Mouse (Mus musculus) forebrain, embryonic 12.5 days (tissue): ENCODE data around the gene Arhgap42. TPM values are rescaled to one million over a fixed set of nuclear protein-coding genes. Genes with fewer than 3 reads are reported as not detected.

ENCODE experiments used
- ATAC-seq: fragments of 200-750 bp; cut with Nextera tagmentation; 2 replicates; pipeline ENCODE4 v1.8.0; 2017; ENCODE audit warnings: moderate TSS enrichment; ENCODE audit not compliant: low FRiP score
- H3K27ac ChIP-seq: fragments of 300-500 bp; sonication (generic); 2 replicates; pipeline ENCODE4 v1.5.1; 2016; ENCODE audit warnings: mild to moderate bottlenecking
- H3K27me3 ChIP-seq: fragments of 300-500 bp; sonication (generic); 2 replicates; pipeline ENCODE4 v1.6.1; 2016; ENCODE audit warnings: mild to moderate bottlenecking
- H3K36me3 ChIP-seq: fragments of 300-500 bp; sonication (generic); replicated peaks from 2 replicates; pipeline ENCODE4 v1.6.1; 2016; ENCODE audit warnings: mild to moderate bottlenecking
- H3K4me1 ChIP-seq: fragments of 300-500 bp; sonication (generic); 2 replicates; pipeline ENCODE4 v1.6.1; 2016
- H3K4me2 ChIP-seq: fragments of 300-500 bp; sonication (generic); 2 replicates; pipeline ENCODE4 v1.6.1; 2016; ENCODE audit warnings: mild to moderate bottlenecking, moderate library complexity
- H3K4me3 ChIP-seq: fragments of 300-500 bp; sonication (generic); replicated peaks from 2 replicates; pipeline ENCODE4 v1.5.1; 2016; ENCODE audit warnings: mild to moderate bottlenecking
- H3K9ac ChIP-seq: fragments of 300-500 bp; sonication (generic); 2 replicates; pipeline ENCODE4 v1.6.1; 2016; ENCODE audit warnings: mild to moderate bottlenecking
- H3K9me3 ChIP-seq: fragments of 300-500 bp; sonication (generic); 2 replicates; pipeline ENCODE4 v1.6.1; 2016
- WGBS: fragments of 180-500 bp; shearing (Covaris S2); methylation state at CpG from one replicate; pipeline ENCODE4 v1.1.7; 2016; 5-methylcytosine and 5-hydroxymethylcytosine counted together
- polyA plus RNA-seq: library from polyadenylated mRNA; unstranded; fragments of >200 nt; fragmentation: Nextera tagmentation; extraction: Ambion mirVana; gene quantifications from 2 replicates; pipeline ENCODE4 v1.2.1, GENCODE M21; 2016

Arhgap42 gene
- polyA plus RNA-seq, 1 experiment from 2014 or later: 26.0 TPM

DNA sequence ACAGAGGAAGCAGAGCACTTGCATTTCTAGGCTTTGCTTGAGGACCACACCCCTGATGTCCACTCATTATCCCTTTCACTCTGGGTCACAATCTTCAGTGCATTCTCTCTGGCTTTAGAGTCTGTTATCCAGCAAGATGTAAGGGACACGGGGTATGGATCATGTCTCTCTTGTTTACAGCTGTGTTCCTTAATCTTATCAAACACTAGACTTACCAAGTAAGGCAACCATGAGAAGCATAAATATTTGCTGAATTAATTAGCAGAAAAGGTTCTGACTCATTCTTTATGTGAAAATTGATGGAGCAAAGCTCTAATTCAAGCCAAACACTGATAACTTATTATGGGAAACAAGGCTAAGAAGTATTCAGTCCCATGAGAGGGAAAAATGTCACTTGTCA is 125.1 kb downstream of the Arhgap42 start:
- Histone ChIP-seq H3K4me3 (no peak overlapping the region), H3K9me3 (no peaks in the 10 kb centered on the region), H3K4me2 (no peak overlapping the region), H3K36me3 (no peaks in the 10 kb centered on the region), H3K27me3 (no peaks in the 10 kb centered on the region), H3K27ac (no peak overlapping the region), H3K9ac (no peak overlapping the region), H3K4me1 (no peaks in the 10 kb centered on the region; the same call in 1 of the 2 replicates)
- ATAC-seq: no peak
- 72% methylated on average over 1 of the region's 1 CpGs for WGBS

DNA sequence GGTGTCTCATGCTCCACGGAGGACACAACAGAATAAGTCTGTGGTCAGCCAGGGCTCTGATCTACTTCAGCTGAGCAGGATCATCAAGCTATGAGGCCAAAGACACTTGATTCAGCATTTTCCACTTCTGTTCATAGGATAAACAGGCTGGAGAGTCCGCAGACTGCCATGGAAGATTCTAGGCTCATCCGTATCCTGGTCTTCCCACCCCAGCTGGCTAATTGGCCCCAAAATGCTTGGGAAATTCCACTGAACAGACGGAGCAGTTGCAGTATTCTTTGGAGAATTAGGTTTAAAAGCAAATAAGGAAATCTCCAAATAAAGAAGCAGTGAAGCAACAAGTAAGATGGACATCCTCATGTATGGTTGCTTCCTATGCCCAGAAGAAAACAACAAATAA is 126.0 kb downstream of the Arhgap42 start:
- H3K4me1 ChIP-seq: no peaks in the 10 kb centered on the region; the same call in 1 of the 2 replicates
- 87% methylated on average over 4 of the region's 4 CpGs for WGBS
- no peak overlapping the region for H3K4me2 ChIP-seq
- H3K9me3 ChIP-seq: no peaks in the 10 kb centered on the region
- no peak overlapping the region for H3K27ac ChIP-seq
- H3K27me3 ChIP-seq: no peaks in the 10 kb centered on the region
- H3K36me3 ChIP-seq: no peaks in the 10 kb centered on the region
- no peak for ATAC-seq
- H3K9ac ChIP-seq: no peak overlapping the region
- H3K4me3 ChIP-seq: no peak overlapping the region

GRCm38 (mm10) chr9:9107697-9108096 is 131.2 kb downstream of the Arhgap42 start:
- Histone ChIP-seq H3K4me1 (no peaks in the 10 kb centered on the region; the same call in 1 of the 2 replicates), H3K4me3 (no peak overlapping the region), H3K27me3 (no peaks in the 10 kb centered on the region), H3K27ac (no peak overlapping the region), H3K36me3 (no peaks in the 10 kb centered on the region), H3K4me2 (no peak overlapping the region), H3K9me3 (no peaks in the 10 kb centered on the region), H3K9ac (no peak overlapping the region)
- ATAC-seq: no peak

DNA sequence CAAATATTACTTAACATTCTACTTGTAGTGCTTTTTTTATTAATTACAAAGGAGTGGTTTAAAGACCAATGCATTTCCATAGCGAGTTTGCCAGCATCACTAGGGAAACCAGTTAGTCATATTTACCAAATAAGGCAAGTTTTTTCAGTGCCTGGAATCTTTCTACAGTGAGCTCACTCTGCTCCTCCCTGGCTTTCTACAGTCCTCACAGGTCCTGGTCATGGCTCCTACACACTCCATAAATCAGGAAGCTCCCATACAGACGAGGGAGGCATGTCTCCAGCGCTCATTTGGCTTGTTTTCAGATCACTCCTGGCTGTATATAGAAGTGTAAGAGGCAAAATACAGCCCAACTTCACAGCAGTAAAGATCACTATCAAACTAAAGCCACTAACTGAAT is 134.1 kb downstream of the Arhgap42 start:
- no peaks in the 10 kb centered on the region for H3K27me3 ChIP-seq
- 89% methylated on average over 3 of the region's 3 CpGs for WGBS
- H3K36me3 ChIP-seq: no peaks in the 10 kb centered on the region
- H3K27ac ChIP-seq: no peak overlapping the region
- no peaks in the 10 kb centered on the region for H3K9me3 ChIP-seq
- no peaks in the 10 kb centered on the region for H3K4me1 ChIP-seq
- no peak for ATAC-seq
- no peak overlapping the region for H3K4me2 ChIP-seq
- no peak overlapping the region for H3K9ac ChIP-seq
- H3K4me3 ChIP-seq: no peak overlapping the region

- 100% methylated on average over 2 of the region's 2 CpGs for WGBS
These were observed 136.8 kb downstream of the Arhgap42 start for GRCm38 (mm10) chr9:9102158-9102514.

DNA sequence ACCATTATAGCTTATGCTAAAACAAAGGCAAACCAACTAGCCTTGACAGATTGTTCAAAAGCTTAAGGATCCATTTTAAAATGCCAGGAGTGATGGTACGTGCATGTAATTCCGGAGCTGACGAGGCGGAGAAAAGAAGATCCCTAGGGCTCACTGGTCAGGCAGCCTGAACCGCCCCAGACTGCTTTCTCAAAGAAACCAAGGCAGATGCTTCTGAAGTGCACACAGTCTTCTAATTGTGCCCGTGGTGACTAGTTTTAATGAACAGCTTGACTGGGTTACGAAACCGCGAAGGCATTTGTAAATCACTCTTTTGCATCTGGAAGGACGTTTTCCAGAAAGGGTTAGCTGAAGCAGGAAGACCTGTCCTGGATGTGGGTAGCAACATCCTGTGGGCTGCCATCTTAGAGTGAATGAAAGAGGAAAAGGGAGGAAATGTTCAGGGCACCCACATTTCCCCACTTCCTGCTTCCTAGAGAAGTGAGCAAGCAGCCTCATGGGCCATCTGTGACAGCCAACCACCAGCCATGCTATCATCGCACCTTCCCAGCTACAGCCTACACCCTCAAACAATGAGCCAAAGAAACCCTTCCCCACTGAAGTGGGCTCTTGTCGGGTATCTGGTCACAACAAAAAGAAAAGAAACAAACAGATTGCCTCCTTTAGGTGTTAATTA is 137.3 kb downstream of the Arhgap42 start:
- H3K4me2 ChIP-seq: no peak overlapping the region
- no peak overlapping the region for H3K9ac ChIP-seq
- no peaks in the 10 kb centered on the region for H3K9me3 ChIP-seq
- no peak for ATAC-seq
- H3K27me3 ChIP-seq: no peaks in the 10 kb centered on the region
- H3K36me3 ChIP-seq: no peaks in the 10 kb centered on the region
- H3K4me1 ChIP-seq: no peaks in the 10 kb centered on the region
- H3K4me3 ChIP-seq: no peak overlapping the region
- 75% methylated on average over 12 of the region's 12 CpGs for WGBS
- no peak overlapping the region for H3K27ac ChIP-seq

More at GRCm38 (mm10) chr9:9102158-9102514, 136.8 kb downstream of the Arhgap42 start:
- no peak overlapping the region for H3K4me3 ChIP-seq
- H3K36me3 ChIP-seq: no peaks in the 10 kb centered on the region
- no peak for ATAC-seq
- no peak overlapping the region for H3K27ac ChIP-seq
- H3K9me3 ChIP-seq: no peaks in the 10 kb centered on the region
- no peaks in the 10 kb centered on the region for H3K27me3 ChIP-seq
- no peaks in the 10 kb centered on the region for H3K4me1 ChIP-seq
- H3K4me2 ChIP-seq: no peak overlapping the region
- H3K9ac ChIP-seq: no peak overlapping the region

DNA sequence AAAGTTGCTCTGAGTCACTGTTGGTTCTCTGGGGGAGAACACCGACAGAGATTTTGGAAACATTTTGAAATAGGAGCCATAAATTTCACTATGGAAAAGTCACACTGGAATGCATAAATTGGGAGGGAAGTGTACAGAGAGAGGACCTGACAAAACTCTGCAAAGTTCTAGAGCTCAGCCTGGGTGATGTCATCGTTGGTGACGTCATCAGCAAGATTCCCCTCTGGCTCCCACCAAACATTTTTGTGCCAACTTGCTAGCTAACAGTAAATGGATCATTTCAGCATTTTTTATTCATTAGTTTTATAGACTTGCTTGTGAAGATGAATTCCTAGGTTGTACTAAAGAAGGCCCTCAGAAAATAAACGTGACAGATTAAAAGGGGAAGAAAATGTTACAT is 137.8 kb downstream of the Arhgap42 start:
- no peak overlapping the region for H3K27ac ChIP-seq

DNA sequence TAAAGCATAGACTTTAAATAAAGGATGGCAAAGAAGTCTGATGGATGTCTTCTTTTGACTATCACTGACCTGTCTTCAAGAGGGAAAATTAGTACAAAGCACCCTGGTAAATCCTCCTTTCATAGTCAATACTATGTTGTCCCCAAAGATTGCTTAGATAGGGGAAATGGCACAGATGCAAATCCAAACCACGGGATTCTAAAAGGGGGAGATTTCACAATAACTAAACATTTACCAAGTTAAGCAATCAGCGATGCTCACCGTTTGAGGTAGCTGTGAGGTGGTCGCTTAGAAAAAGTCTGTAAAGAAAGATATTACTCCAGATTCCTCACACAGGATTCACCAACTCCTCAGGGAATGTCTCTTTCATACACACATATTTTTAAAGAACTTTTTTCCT is 141.1 kb downstream of the Arhgap42 start:
- Histone ChIP-seq H3K9me3 (no peaks in the 10 kb centered on the region), H3K4me2 (no peak overlapping the region), H3K4me1 (no peaks in the 10 kb centered on the region), H3K27me3 (no peaks in the 10 kb centered on the region), H3K27ac (no peak overlapping the region), H3K4me3 (no peak overlapping the region), H3K36me3 (no peaks in the 10 kb centered on the region), H3K9ac (no peak overlapping the region)
- no peak for ATAC-seq
- WGBS: 94% methylated on average over 4 of the region's 4 CpGs

More for the DNA sequence above, 137.8 kb downstream of the Arhgap42 start:
- Histone ChIP-seq H3K9me3 (no peaks in the 10 kb centered on the region), H3K4me1 (no peaks in the 10 kb centered on the region), H3K27me3 (no peaks in the 10 kb centered on the region), H3K9ac (no peak overlapping the region), H3K4me2 (no peak overlapping the region), H3K4me3 (no peak overlapping the region), H3K36me3 (no peaks in the 10 kb centered on the region)
- 88% methylated on average over 4 of the region's 4 CpGs for WGBS
- ATAC-seq: no peak

GRCm38 (mm10) chr9:9096761-9097160 is 142.1 kb downstream of the Arhgap42 start:
- no peak for ATAC-seq
- Histone ChIP-seq H3K4me3 (no peak overlapping the region), H3K36me3 (no peaks in the 10 kb centered on the region), H3K4me2 (no peak overlapping the region), H3K27me3 (no peaks in the 10 kb centered on the region), H3K9ac (no peak overlapping the region), H3K4me1 (no peaks in the 10 kb centered on the region), H3K9me3 (no peaks in the 10 kb centered on the region), H3K27ac (no peak overlapping the region)
- WGBS: 89% methylated on average over 1 of the region's 1 CpGs

- 81% methylated on average over 1 of the region's 1 CpGs for WGBS
- H3K4me1 ChIP-seq: no peaks in the 10 kb centered on the region
- no peaks in the 10 kb centered on the region for H3K27me3 ChIP-seq
- ATAC-seq: no peak
- no peak overlapping the region for H3K27ac ChIP-seq
- no peaks in the 10 kb centered on the region for H3K36me3 ChIP-seq
- no peaks in the 10 kb centered on the region for H3K9me3 ChIP-seq
- H3K4me2 ChIP-seq: no peak overlapping the region
- no peak overlapping the region for H3K9ac ChIP-seq
- no peak overlapping the region for H3K4me3 ChIP-seq
These were observed 145.8 kb downstream of the Arhgap42 start for GRCm38 (mm10) chr9:9093096-9093495.

GRCm38 (mm10) chr9:9083441-9083840 is 155.5 kb downstream of the Arhgap42 start:
- Histone ChIP-seq H3K4me3 (no peak overlapping the region), H3K4me2 (no peak overlapping the region), H3K4me1 (no peaks in the 10 kb centered on the region), H3K9ac (no peak overlapping the region), H3K9me3 (no peaks in the 10 kb centered on the region), H3K36me3 (no peaks in the 10 kb centered on the region), H3K27ac (no peak overlapping the region), H3K27me3 (no peaks in the 10 kb centered on the region)
- WGBS: 88% methylated on average over 2 of the region's 2 CpGs
- no peak for ATAC-seq

- ATAC-seq: no peak
- Histone ChIP-seq H3K9me3 (no peaks in the 10 kb centered on the region), H3K27me3 (no peaks in the 10 kb centered on the region), H3K36me3 (0 out of 2 replicates have a peak, but pooled peaks cover 3% of the 10 kb centered on the region), H3K4me1 (no peaks in the 10 kb centered on the region), H3K9ac (no peak overlapping the region), H3K4me2 (no peak overlapping the region), H3K27ac (no peak overlapping the region), H3K4me3 (no peak overlapping the region)
These were observed 186.0 kb downstream of the Arhgap42 start for GRCm38 (mm10) chr9:9052920-9053319.

- Histone ChIP-seq H3K9me3 (no peaks in the 10 kb centered on the region), H3K27ac (no peak overlapping the region), H3K4me2 (no peak overlapping the region), H3K36me3 (no peaks in the 10 kb centered on the region), H3K4me1 (no peaks in the 10 kb centered on the region), H3K27me3 (no peaks in the 10 kb centered on the region), H3K9ac (no peak overlapping the region), H3K4me3 (no peak overlapping the region)
- ATAC-seq: peak; percentile 79
- WGBS: 49% methylated on average over 5 of the region's 5 CpGs
These were observed 187.7 kb downstream of the Arhgap42 start for GRCm38 (mm10) chr9:9051184-9051583.
